Mouse (Mus musculus) lung, postnatal 0 days (tissue): ENCODE measurements around the gene Elovl5. TPM values are rescaled to one million over a fixed set of nuclear protein-coding genes. Genes with fewer than 3 reads are reported as not detected.
A peak's percentile ranks its signal among the peaks of the same experiment; 100 is the strongest.

Experiments
- ATAC-seq: fragments of 200-750 bp; cut with Nextera tagmentation; 2 replicates; pipeline ENCODE4 v1.8.0; 2017; ENCODE audit warnings: moderate library complexity
- DNase-seq: peaks from one replicate; pipeline ENCODE4 v3.0.0-alpha.2; 2016; ENCODE audit warnings: low spot score
- H3K27ac ChIP-seq: fragments of 300-500 bp; sonication (generic); 2 replicates; pipeline ENCODE4 v1.5.1; 2014; ENCODE audit warnings: antibody characterized with exemption, mild to moderate bottlenecking, low read length, mixed read lengths
- H3K27me3 ChIP-seq: fragments of 300-500 bp; sonication (generic); replicated peaks from 2 replicates; pipeline ENCODE4 v1.6.1; 2014; ENCODE audit warnings: low read length, mixed read lengths; ENCODE audit not compliant: insufficient read depth
- H3K36me3 ChIP-seq: fragments of 300-500 bp; sonication (generic); 2 replicates; pipeline ENCODE4 v1.6.1; 2014; ENCODE audit warnings: low read length, mixed read lengths; ENCODE audit not compliant: insufficient read depth
- H3K4me1 ChIP-seq: fragments of 300-500 bp; sonication (generic); 2 replicates; pipeline ENCODE4 v1.6.1; 2014; ENCODE audit warnings: antibody characterized with exemption, low read depth, low read length, mixed read lengths; ENCODE audit not compliant: insufficient read depth
- H3K4me2 ChIP-seq: fragments of 300-500 bp; sonication (generic); replicated peaks from 2 replicates; pipeline ENCODE4 v1.6.1; 2014; ENCODE audit warnings: low read depth, mild to moderate bottlenecking, low read length, moderate library complexity, mixed read lengths
- H3K4me3 ChIP-seq: fragments of 300-500 bp; sonication (generic); 2 replicates; pipeline ENCODE4 v1.5.1; 2014; ENCODE audit warnings: low read depth, low read length
- H3K9ac ChIP-seq: fragments of 300-500 bp; sonication (generic); replicated peaks from 2 replicates; pipeline ENCODE4 v1.6.1; 2014; ENCODE audit warnings: low read depth, mild to moderate bottlenecking
- H3K9me3 ChIP-seq: fragments of 300-500 bp; sonication (generic); 2 replicates; pipeline ENCODE4 v1.6.1; 2016; ENCODE audit warnings: low read length, mixed read lengths
- CTCF ChIP-seq: IDR thresholded peaks from 2 replicates; pipeline ENCODE4 v1.5.1; 2016; ENCODE audit warnings: antibody characterized with exemption, mild to moderate bottlenecking
- EP300 ChIP-seq: IDR thresholded peaks from 2 replicates; pipeline ENCODE4 v1.6.1; 2016; ENCODE audit warnings: antibody characterized with exemption, mild to moderate bottlenecking, control low read depth
- WGBS: fragments of 180-500 bp; shearing (Covaris S2); extraction: QIAGEN DNeasy Blood & Tissue Kit; methylation state at CpG from one replicate; pipeline ENCODE4 v1.1.7; 2014; 5-methylcytosine and 5-hydroxymethylcytosine counted together
- polyA plus RNA-seq: library from polyadenylated mRNA; unstranded; fragments of >200 nt; fragmentation: Nextera tagmentation; extraction: Ambion mirVana; gene quantifications from 2 replicates; pipeline ENCODE4 v1.2.1, GENCODE M21; 2015

Elovl5 gene
- polyA plus RNA-seq, 1 experiment from 2014 or later = 213 TPM

DNA sequence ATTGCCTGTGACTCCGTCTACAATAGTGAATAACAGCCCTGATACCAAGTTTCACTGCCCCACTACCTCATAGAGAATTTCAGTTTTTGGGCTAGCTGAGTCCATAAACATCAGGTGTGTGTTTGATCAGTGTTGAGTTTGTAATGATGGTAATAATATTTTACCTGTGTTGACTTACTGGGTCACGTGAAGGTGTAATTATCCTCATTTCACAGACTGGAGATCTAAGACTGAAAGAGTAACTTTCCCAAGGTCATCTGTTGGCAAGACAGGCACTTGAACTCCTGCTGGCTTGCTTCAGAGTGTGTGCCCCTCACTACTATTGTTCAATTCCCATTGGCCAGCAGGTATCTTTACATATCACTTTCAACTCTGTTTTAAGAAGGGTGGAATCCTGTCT, 31.1 kb downstream of the Elovl5 start:
- ATAC-seq = no peak
- no peak overlapping the region for H3K4me2 ChIP-seq
- no peak for TF ChIP-seq CTCF
- no peak for TF ChIP-seq EP300
- H3K36me3 ChIP-seq = no peaks in the 10 kb centered on the region
- no peaks in the 10 kb centered on the region for H3K9me3 ChIP-seq
- H3K9ac ChIP-seq = no peak overlapping the region
- 73% methylated on average over 2 of the region's 2 CpGs for WGBS
- H3K4me1 ChIP-seq = no peaks in the 10 kb centered on the region; the same call in 1 of the 2 replicates
- no peak overlapping the region for H3K4me3 ChIP-seq
- H3K27me3 ChIP-seq = no peaks in the 10 kb centered on the region
- H3K27ac ChIP-seq = no peak overlapping the region
- DNase-seq = no peak

DNA sequence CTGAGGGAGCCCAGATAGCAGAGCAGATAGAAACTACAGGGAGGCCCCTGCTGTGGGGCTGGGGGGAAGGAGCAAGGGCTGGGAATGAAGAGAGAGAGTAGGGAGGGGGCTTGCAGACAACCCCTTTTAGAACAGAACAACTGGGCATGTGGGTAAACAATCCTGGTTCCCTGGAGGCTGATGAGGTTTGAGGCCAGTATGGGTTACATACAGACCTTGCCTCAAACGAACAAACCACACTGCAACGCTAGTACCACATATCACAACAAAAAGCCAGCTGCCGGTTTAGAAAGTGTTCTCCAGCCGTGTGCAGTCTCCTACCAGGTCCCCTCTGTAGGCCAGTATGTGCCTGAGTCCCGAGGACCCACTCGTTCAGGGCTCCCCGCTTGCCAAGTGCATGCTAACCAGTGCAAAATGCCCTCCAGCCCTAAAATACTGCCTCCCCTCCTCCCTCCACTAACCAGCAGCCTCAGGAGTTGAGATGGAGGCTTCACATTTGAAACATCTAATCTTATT, 32.6 kb downstream of the Elovl5 start:
- no peaks in the 10 kb centered on the region for H3K27me3 ChIP-seq
- H3K36me3 ChIP-seq = no peaks in the 10 kb centered on the region
- TF ChIP-seq EP300 (no peak), CTCF (no peak)
- ATAC-seq = peak; percentile 42; the same call in 1 of the 2 replicates
- H3K4me2 ChIP-seq = no peak overlapping the region; the same call in 1 of the 2 replicates
- H3K4me1 ChIP-seq = peaks cover 2% of the 10 kb centered on the region
- no peaks in the 10 kb centered on the region for H3K9me3 ChIP-seq
- 35% methylated on average over 7 of the region's 7 CpGs for WGBS
- H3K9ac ChIP-seq = 0 out of 2 replicates have a peak overlapping the region, but pooled peaks have one; percentile 12
- no peak for DNase-seq
- H3K4me3 ChIP-seq = no peak overlapping the region
- peak overlapping the region; percentile 51; the same call in 1 of the 2 replicates for H3K27ac ChIP-seq

DNA sequence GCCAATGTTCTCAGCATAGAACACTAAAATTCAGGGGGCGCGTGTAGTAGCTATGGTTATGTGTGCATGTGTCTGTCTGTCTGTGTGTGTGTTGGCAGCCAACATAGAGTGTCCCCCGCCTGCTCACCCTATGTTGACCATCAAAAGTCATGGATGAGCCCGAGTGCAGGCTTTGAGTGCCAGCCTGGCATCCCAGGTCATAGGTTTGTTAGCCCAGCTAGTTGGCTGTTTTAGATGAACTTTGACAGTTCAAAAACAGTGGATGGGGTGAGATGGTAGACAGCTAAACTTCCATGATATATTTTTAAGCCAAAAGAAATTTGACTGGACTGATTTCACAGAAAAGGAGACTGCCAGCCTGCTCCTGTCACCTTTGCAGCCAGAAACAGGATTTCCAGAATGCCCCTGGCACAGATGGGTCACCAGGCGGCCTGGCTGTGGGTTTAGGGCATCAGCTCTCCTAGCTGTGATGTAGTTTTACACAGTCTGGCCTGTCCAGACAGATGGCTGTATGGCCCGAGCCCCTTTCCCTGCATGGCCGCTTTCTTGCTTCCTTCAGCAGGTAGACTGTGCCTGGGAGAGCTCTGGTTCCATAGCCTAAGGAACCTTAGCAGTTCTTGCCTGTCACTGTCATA, 33.8 kb downstream of the Elovl5 start:
- H3K36me3 ChIP-seq = no peaks in the 10 kb centered on the region
- H3K9me3 ChIP-seq = no peaks in the 10 kb centered on the region
- H3K4me3 ChIP-seq = no peak overlapping the region
- no peaks in the 10 kb centered on the region for H3K27me3 ChIP-seq
- H3K4me1 ChIP-seq = peaks cover 14% of the 10 kb centered on the region
- no peak overlapping the region for H3K9ac ChIP-seq
- no peak overlapping the region for H3K27ac ChIP-seq
- WGBS = 92% methylated on average over 7 of the region's 7 CpGs
- DNase-seq = no peak
- H3K4me2 ChIP-seq = no peak overlapping the region
- ATAC-seq = no peak
- TF ChIP-seq CTCF (no peak), EP300 (no peak)

DNA sequence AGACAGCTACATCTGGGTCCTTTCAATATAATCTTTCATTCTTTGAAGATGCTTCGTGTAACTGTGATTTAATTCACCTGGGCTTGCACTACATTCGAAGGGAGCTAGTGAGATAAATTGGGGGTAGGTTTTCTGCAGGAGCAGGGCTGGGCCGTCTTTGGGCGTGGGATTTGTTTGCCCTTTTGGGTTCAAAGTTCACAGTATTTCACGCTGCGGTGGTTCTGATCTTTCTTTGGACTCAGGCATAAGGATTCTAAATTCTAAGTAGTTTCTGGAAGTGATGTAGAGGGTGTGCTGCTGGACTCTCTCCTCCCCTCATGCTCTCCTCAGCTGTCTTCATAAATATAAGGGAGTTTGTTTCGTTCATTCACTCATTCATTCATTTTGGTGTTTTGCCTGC, 34.8 kb downstream of the Elovl5 start:
- Histone ChIP-seq H3K27ac (no peak overlapping the region), H3K4me3 (no peak overlapping the region), H3K4me2 (no peak overlapping the region), H3K9me3 (no peaks in the 10 kb centered on the region), H3K4me1 (peaks cover 14% of the 10 kb centered on the region), H3K36me3 (0 out of 2 replicates have a peak, but pooled peaks cover under 1% of the 10 kb centered on the region), H3K27me3 (no peaks in the 10 kb centered on the region), H3K9ac (no peak overlapping the region)
- WGBS = 72% methylated on average over 7 of the region's 7 CpGs
- TF ChIP-seq CTCF (no peak), EP300 (no peak)
- ATAC-seq = no peak
- DNase-seq = no peak

DNA sequence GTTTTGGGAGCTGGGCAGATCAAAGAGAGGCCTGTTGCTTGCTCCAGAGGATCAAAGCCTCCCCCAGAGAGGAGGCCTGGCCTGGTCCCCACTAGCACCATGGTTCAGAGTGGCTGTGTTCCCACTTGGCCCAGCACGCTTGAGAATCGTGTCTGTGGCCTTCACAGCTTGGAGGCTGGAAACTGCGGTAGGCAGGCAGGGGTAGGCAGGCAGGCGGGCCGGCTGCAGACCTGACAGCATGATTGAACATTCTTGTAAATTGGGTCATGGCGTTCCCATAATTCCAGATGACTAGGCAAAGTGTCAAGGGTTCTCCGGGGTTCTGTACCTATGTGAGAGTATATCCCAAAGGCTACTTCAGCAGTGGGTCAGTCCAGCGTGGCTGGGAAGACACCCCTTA, 35.9 kb downstream of the Elovl5 start:
- TF ChIP-seq EP300 (no peak), CTCF (no peak)
- Histone ChIP-seq H3K27me3 (no peaks in the 10 kb centered on the region), H3K36me3 (0 out of 2 replicates have a peak, but pooled peaks cover 7% of the 10 kb centered on the region), H3K27ac (no peak overlapping the region), H3K9ac (no peak overlapping the region), H3K4me1 (peaks cover 14% of the 10 kb centered on the region), H3K9me3 (no peaks in the 10 kb centered on the region), H3K4me2 (no peak overlapping the region), H3K4me3 (no peak overlapping the region)
- 51% methylated on average over 8 of the region's 8 CpGs for WGBS
- no peak for DNase-seq
- no peak for ATAC-seq

DNA sequence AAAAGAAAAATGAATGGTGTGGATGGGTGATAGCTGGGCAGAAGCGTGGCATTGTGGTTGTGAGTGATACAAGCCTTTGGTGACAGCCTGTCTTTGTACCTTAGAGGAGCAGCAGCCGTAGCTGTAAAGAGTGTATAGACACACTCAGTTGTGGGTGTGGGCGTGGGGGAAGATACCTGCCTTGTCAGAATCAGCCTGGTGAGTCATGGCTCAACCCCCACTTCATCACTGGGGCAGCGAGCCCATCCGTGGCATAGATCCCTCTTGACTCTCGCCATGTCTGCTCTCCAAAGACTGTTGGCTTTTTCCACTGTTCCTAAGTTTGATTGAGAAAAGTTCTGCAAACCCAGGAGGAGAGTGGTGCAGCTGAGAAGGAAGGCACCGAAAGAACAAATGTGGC, 37.3 kb downstream of the Elovl5 start:
- Histone ChIP-seq H3K9ac (no peak overlapping the region), H3K9me3 (no peaks in the 10 kb centered on the region), H3K36me3 (peaks cover 10% of the 10 kb centered on the region; the same call in 1 of the 2 replicates), H3K4me2 (no peak overlapping the region), H3K4me1 (peaks cover 14% of the 10 kb centered on the region), H3K4me3 (no peak overlapping the region), H3K27me3 (no peaks in the 10 kb centered on the region), H3K27ac (peak overlapping the region; percentile 34; the same call in 1 of the 2 replicates)
- peak; percentile 36; the same call in 1 of the 2 replicates for ATAC-seq
- WGBS = 66% methylated on average over 7 of the region's 7 CpGs
- no peak for DNase-seq
- TF ChIP-seq EP300 (no peak), CTCF (no peak)
